Mouse (Mus musculus) left cerebral cortex, postnatal 4 days (tissue): Measurements from ENCODE around the gene Ift22. TPM values are rescaled to one million over a fixed set of nuclear protein-coding genes. Genes with fewer than 3 reads are reported as not detected.
A peak's percentile ranks its signal among the peaks of the same experiment; 100 is the strongest.

Experiments used
- DNase-seq: peaks from one replicate; pipeline ENCODE4 v3.0.0-alpha.2; 2022
- intact Hi-C: fragments of 180-260 bp; cut with DNase I; formaldehyde crosslinking; loops from one replicate; pipeline ENCODE4 v1.15.1; 2025
- total RNA-seq, 2 experiments: library from RNA; stranded (reverse); gene quantifications; 2 replicates each; pipeline ENCODE4 v1.2.3; 2021

The Ift22 gene
- total RNA-seq, result 10 to 100 TPM; 51.2 to 56.2 TPM

DNA sequence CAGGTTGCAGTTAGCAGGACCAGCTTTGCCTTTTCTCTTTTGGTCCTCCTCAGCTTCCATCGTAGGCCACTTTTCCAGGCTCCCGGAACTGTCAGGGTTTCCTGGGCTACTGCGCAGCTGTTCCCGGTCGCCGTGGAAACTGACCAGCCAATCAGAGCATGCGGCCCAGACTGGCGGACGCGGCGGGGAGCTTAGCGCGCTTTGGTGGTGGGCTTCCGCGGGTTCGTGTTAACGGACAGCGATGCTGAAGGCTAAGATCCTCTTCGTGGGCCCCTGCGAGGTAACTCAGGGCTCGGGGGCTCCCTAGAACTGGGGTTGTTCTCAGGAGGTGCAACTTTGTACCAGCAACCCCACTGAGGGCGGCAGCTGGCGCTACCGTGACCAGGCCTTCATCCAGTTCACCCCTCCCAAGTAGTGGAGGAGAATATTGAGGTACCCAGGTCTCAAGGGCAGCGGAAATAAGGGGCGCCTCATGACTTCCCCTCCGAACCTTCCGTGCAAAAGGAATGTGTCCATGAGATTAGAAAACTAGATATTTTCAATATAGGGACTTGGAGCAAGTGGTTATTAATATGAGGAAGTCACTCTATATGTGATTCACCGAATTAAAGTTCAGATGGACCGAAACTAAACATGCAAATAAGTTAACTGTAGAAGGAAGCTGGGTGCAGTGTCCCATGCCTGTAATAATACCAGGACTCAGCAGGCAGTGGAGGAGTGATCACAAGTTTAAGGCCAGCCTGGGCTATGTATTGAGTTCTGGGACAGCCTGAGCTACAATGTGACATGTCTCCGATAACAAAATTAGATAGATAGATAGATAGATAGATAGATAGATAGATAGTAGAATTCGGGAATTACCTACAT, at the start of gene Ift22:
Ift22 (plus strand) TSS at position 160 of the 867 bp plus-strand sequence.
- intact Hi-C loops, result no loop called here
- peak; percentile 94 for DNase-seq

- DNase-seq, result no peak
- intact Hi-C loops, result no loop called here
Measured at GRCm38 (mm10) chr5:136861191-136861940, 46.6 kb upstream of the Ift22 start.

DNA sequence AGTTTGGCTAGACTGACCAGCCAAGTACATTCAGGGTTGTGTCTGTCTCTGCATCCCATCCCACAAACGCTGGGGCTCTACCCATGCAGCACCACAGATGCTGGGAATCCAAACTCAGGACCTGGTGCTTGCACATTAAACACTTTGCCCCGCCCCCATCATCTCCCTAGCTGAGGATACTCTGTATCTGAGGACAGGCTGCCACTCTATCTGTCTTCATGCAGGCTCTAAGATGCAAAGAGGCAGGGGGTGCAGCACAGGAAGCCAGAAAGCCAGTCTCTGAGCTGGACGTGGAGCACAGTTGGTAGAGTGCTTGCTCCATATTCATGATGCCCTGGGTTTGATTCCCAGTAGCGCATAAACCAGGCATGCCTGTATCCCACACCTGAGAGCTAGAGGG, 45.1 kb upstream of the Ift22 start:
- intact Hi-C loops, result no loop called here
- DNase-seq, result no peak

DNA sequence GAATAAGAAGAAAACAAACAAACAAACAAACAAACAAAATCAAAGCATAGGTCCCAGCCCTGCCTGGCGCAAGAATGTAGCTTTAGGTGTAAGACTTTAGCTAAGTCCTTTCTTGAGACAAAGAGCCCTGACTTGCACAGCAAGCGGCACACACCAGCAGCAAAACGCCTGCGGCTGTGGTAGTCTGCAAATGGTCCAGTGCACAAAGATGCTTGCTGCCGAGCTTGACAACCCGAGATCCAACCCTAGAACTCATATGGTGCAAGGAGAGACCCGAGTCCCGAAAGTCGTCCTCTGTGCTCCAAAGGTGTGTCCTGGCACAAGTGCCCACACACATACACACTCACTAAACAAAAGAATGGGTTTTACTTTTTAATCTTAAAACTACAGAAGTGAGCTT, 44.7 kb upstream of the Ift22 start:
- intact Hi-C loops, result no loop called here
- no peak for DNase-seq

DNA sequence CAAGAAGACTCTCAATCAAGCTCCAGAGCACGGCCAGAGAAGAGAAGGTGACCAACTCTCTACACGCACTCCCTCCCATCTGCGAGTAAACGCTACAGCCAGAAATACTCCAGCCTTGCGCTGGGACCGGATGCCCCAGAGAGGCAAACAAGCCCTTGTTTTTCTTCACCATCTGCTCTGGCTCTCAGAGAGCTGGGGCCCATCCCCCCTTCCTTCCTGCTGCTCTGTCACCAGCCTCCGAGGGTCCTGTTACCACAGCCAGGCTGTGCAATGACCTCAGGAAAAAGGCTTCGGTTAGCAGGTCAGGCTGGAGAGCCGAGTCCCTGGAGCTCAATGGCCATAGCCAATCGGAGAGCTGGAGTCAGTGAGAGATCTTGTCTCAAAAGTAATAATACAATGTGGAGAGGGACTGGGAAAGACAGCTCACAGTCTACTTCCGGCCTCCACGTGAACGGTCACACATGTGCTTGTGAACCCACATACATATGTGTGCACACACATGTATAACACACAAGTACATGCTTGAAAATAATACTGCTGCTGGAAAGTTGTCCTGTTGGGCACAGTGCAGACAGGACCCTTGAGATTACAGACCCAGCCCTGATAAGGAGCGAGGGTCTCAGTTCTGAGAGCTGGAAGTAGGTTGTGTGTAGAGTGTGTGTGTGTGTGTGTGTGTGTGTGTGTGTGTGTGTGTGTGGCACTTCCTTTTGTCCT, 43.8 kb upstream of the Ift22 start:
- intact Hi-C loops, result no loop called here
- DNase-seq, result peak; percentile 77

- intact Hi-C loops, result no loop called here
- no peak for DNase-seq
Measured at GRCm38 (mm10) chr5:136867706-136868105, 40.2 kb upstream of the Ift22 start.

GRCm38 (mm10) chr5:136869451-136870114, 38.4 kb upstream of the Ift22 start:
- intact Hi-C loops, result no loop called here
- DNase-seq, result no peak

- no peak for DNase-seq
- intact Hi-C loops, result no loop called here
Measured at GRCm38 (mm10) chr5:136872417-136872816, 35.5 kb upstream of the Ift22 start.

GRCm38 (mm10) chr5:136874271-136874670, 33.7 kb upstream of the Ift22 start:
- intact Hi-C loops, result no loop called here
- DNase-seq, result no peak

GRCm38 (mm10) chr5:136880101-136880500, 27.8 kb upstream of the Ift22 start:
- DNase-seq, result no peak
- intact Hi-C loops, result loop anchor here (2.0 kb wide), 1 partner anchor 87 kb away; no protein-coding TSS in a partner anchor

GRCm38 (mm10) chr5:136881380-136882009, 26.5 kb upstream of the Ift22 start:
- peak; percentile 90 for DNase-seq
- intact Hi-C loops, result loop anchor here (2.0 kb wide), 1 partner anchor 89 kb away; no protein-coding TSS in a partner anchor

GRCm38 (mm10) chr5:136882055-136882787, 25.7 kb upstream of the Ift22 start:
- DNase-seq, result no peak
- intact Hi-C loops, result no loop called here

DNA sequence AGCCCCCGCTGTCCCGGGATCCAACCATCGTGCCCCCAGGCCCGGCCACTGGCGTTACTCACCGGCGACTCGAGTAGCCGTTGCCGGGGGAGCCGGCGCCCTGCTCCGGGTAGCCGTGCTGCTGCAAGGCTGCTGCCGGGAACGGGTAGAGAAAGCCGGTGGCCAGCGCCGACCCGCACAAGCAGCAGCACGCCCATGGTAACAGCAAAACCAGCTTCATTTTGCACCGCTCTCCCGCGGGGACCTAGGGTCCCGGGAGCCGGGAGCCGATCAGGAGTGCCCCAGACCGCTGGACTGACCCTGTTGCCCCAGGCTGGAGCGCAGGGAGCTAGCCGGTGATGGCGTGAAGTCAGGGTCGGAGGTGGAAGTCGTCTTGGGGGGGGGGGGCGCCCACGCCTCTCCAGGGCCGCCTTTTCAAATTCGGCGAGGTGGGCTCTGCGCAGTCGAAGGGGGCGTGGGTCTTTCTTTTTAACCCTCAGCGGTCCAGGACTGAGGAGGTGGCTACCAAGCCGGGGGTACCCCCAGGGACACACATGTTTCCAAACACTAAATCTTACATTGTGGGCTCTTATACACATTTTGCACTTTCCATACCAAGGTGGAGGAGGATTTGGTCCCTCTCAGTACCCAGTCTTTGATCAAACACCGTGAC, 25.0 kb upstream of the Ift22 start, which contains the start of gene Col26a1:
Col26a1 (minus strand) TSS at position 422 of the 652 bp plus-strand sequence.
- peak; percentile 37 for DNase-seq
- intact Hi-C loops, result no loop called here

DNA sequence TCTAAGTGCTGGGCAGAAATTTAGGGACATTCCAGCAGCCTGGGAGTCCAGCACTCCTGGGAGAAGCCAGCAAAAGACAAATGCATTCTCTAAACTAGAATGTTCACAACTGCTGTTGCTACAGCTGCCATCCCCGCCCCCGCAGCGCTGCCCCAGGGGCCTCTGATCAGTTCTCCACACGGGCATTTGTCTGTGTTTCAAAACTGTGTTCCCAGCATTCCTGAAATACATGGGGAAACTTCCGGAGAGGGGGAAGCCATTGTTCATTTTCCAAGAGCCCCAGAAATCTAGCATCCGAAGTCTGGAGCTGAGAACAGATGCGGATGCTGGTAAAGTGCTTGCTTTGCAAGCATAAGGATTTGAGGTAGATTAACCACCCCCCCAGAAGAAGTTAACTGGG, 21.0 kb upstream of the Ift22 start:
- DNase-seq, result no peak
- intact Hi-C loops, result no loop called here

GRCm38 (mm10) chr5:136888539-136889355, 19.2 kb upstream of the Ift22 start:
- intact Hi-C loops, result no loop called here
- no peak for DNase-seq

GRCm38 (mm10) chr5:136894840-136895528, 13.0 kb upstream of the Ift22 start:
- no peak for DNase-seq
- intact Hi-C loops, result no loop called here

- intact Hi-C loops, result no loop called here
- no peak for DNase-seq
Measured at GRCm38 (mm10) chr5:136895529-136895963, 12.4 kb upstream of the Ift22 start.
